Mouse (Mus musculus) neural tube, embryonic 12.5 days (tissue): ENCODE results near the gene Leap2. TPM values are rescaled to one million over a fixed set of nuclear protein-coding genes. Genes with fewer than 3 reads are reported as not detected.
"Not testable (repeated sequence)": the region's sequence is repeated elsewhere in the genome, so short reads cannot be mapped to it uniquely, and the experiment has no call there.

Experiments used
- ATAC-seq: fragments of 200-750 bp; cut with Nextera tagmentation; 2 replicates; pipeline ENCODE4 v1.8.0; 2017; ENCODE audit warnings: low read depth, mild to moderate bottlenecking, moderate TSS enrichment, moderate library complexity; ENCODE audit not compliant: low FRiP score
- H3K27ac ChIP-seq: fragments of 300-500 bp; sonication (generic); 2 replicates; pipeline ENCODE4 v1.5.1; 2016
- H3K27me3 ChIP-seq: fragments of 300-500 bp; sonication (generic); replicated peaks from 2 replicates; pipeline ENCODE4 v1.6.1; 2016; ENCODE audit warnings: mild to moderate bottlenecking
- H3K36me3 ChIP-seq: fragments of 300-500 bp; sonication (generic); 2 replicates; pipeline ENCODE4 v1.6.1; 2016; ENCODE audit warnings: mild to moderate bottlenecking
- H3K4me1 ChIP-seq: fragments of 300-500 bp; sonication (generic); 2 replicates; pipeline ENCODE4 v1.6.1; 2016
- H3K4me2 ChIP-seq: fragments of 300-500 bp; sonication (generic); replicated peaks from 2 replicates; pipeline ENCODE4 v1.6.1; 2016; ENCODE audit warnings: mild to moderate bottlenecking
- H3K4me3 ChIP-seq: fragments of 300-500 bp; sonication (generic); 2 replicates; pipeline ENCODE4 v1.5.1; 2016
- H3K9ac ChIP-seq: fragments of 300-500 bp; sonication (generic); 2 replicates; pipeline ENCODE4 v1.6.1; 2016; ENCODE audit warnings: mild to moderate bottlenecking
- H3K9me3 ChIP-seq: fragments of 300-500 bp; sonication (generic); 2 replicates; pipeline ENCODE4 v1.6.1; 2016; ENCODE audit warnings: mild to moderate bottlenecking
- WGBS: fragments of 180-500 bp; shearing (Covaris S2); methylation state at CpG from one replicate; pipeline ENCODE4 v1.1.7; 2016; 5-methylcytosine and 5-hydroxymethylcytosine counted together
- polyA plus RNA-seq: library from polyadenylated mRNA; unstranded; fragments of >200 nt; fragmentation: Nextera tagmentation; extraction: Ambion mirVana; gene quantifications from 2 replicates; pipeline ENCODE4 v1.2.1, GENCODE M21; 2016

The Leap2 gene
- polyA plus RNA-seq, 1 experiment from 2014 or later: not detected

DNA sequence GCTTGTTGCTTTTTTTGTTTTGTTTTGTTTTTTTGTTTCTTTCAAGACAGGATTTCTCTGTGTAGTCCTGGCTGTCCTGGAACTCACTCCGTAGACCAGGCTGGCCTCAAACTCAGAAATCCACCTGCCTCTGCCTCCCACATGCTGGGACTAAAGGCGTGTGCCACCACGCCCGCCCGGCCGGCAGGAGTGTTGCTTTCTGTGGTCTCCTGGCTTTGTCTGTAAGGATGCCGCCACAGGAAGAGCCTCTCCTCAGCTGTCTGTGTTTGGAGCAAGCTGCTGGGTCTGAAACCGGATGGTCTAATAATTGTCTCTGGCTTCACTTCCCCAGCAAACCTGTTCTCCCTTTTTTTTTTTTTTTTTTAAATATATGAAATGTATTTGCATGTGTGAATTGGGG lies 12.5 kb upstream of the Leap2 start:
- Histone ChIP-seq H3K27me3 (no peaks in the 10 kb centered on the region), H3K36me3 (no peaks in the 10 kb centered on the region), H3K9ac (no peak overlapping the region), H3K4me3 (no peak overlapping the region), H3K9me3 (no peaks in the 10 kb centered on the region), H3K4me2 (no peak overlapping the region), H3K27ac (no peak overlapping the region), H3K4me1 (no peaks in the 10 kb centered on the region; the same call in 1 of the 2 replicates)
- 85% methylated on average over 8 of the region's 8 CpGs for WGBS
- ATAC-seq: no peak

- 74% methylated on average over 6 of the region's 6 CpGs for WGBS
- no peak for ATAC-seq
- H3K27ac ChIP-seq: no peak overlapping the region
- H3K4me3 ChIP-seq: no peak overlapping the region
- H3K4me2 ChIP-seq: no peak overlapping the region
- no peak overlapping the region for H3K9ac ChIP-seq
- H3K9me3 ChIP-seq: no peaks in the 10 kb centered on the region
- no peaks in the 10 kb centered on the region for H3K27me3 ChIP-seq
- H3K4me1 ChIP-seq: peaks cover 8% of the 10 kb centered on the region
- H3K36me3 ChIP-seq: peaks cover 10% of the 10 kb centered on the region
These were observed 10.1 kb upstream of the Leap2 start for GRCm38 (mm10) chr11:53433057-53433456.

DNA sequence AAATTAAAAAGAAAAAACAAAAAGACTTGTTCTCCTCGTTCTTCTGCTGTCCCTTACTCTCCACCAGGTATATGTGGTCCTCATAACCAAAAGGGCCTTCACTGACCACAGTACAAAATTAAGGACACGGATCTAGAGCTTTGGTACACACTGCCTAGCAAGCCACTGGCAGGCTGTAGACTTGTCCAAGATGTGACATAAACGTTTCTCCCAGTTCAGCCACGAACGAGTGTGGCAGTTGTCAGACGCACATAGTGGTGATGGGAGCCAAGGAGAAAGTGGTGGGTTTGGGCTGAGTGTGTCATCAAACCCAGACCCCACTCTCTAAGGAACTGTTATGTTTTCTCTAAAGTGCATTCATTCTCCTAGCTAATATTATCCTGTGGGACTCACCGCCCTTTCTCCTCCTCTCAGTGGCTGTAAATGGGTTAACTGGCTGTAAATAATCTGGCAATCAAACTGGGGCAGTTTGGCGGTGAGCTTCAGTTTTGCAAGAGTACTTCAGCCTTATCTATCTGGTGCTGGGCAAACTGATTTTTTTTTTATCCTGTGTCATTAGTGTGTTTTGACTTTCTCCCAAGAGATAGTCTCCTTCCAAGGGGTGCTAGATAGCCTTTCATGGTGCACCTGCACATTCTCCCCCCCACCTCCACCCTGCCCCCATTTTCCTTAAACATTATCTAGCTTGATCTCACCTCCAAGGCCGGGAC lies 8.5 kb upstream of the Leap2 start:
- 13% methylated on average over 9 of the region's 9 CpGs for WGBS
- Histone ChIP-seq H3K4me1 (peaks cover 8% of the 10 kb centered on the region), H3K9ac (0 out of 2 replicates have a peak overlapping the region, but pooled peaks have one; percentile 40), H3K27ac (peak overlapping the region; percentile 32; the same call in 1 of the 2 replicates), H3K4me3 (peak overlapping the region; percentile 92), H3K27me3 (no peaks in the 10 kb centered on the region), H3K36me3 (peaks cover 15% of the 10 kb centered on the region), H3K9me3 (no peaks in the 10 kb centered on the region), H3K4me2 (peak overlapping the region; percentile 81)
- ATAC-seq: no peak; the same call in 1 of the 2 replicates

DNA sequence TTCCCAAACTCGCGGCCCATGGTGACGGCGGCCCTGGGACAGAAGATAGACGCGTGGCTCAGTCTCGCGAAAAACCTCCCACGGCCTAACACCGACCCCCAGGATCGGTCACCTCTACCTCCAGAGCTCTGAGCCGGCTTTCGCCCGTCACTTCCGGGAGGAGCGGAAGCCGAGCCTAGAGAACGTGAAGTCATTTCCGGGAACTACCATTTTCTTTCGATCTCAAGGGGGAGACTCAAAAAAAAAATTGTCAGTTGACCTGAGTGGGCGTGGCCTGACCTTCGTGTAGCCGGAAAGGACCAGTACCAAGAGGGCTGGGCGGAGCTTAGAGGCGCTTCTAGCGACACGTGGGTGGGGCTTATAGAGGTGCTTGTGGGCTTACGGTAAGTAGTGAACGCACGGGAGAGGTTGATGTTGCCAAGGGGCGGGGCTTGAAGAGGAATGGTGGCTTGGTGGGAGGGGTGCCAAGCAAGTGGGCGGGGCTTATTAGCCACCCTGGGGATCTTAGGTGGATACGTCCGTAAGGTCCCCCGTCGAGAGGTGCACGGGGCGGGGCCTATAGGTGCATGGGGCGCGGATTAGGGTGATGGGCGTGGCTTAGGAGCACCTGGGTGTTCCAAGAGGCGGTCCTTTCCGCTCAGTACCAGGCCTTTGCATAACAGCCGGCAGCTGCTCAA lies 7.8 kb upstream of the Leap2 start, which contains the start of the genes Uqcrq and Gdf9:
Uqcrq (minus strand) TSS at position 162 of the 677 bp plus-strand sequence.
Gdf9 (plus strand) TSS at position 354 of the 677 bp plus-strand sequence.
- Histone ChIP-seq H3K9me3 (no peaks in the 10 kb centered on the region), H3K4me1 (peaks cover 8% of the 10 kb centered on the region), H3K27me3 (no peaks in the 10 kb centered on the region), H3K4me2 (peak within 1 kb of the TSS; percentile 81), H3K36me3 (peaks cover 15% of the 10 kb centered on the region), H3K9ac (peak within 1 kb of the TSS; percentile 86), H3K27ac (peak within 1 kb of the TSS; percentile 32; the same call in 1 of the 2 replicates), H3K4me3 (peak within 1 kb of the TSS; percentile 92)
- under 1% methylated on average over 44 of the region's 44 CpGs for WGBS
- ATAC-seq: peak; percentile 96

GRCm38 (mm10) chr11:53430300-53430669 lies 7.3 kb upstream of the Leap2 start:
- Histone ChIP-seq H3K9ac (peak overlapping the region; percentile 86), H3K36me3 (peaks cover 15% of the 10 kb centered on the region), H3K27ac (no peak overlapping the region)

DNA sequence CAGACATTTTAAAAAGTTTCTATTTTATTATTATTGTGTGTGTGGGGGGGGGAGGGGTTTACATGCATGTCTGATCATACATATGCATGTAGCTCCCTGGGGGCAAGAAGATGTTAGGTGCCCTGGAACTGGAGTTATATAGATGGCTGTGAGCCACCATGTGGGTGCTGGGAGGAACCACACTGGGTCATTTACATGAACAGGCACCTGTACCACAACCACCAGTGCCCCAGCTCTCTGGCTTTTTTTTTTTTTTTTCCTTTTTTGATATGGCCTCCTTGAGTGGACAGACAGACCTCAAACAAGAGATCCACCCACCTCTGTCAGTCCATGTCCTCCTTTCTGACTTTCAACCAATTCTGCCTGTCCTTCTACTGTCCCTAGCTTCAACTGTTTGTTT lies 6.2 kb upstream of the Leap2 start:
- H3K4me3 ChIP-seq: no peak overlapping the region
- H3K36me3 ChIP-seq: peaks cover 15% of the 10 kb centered on the region
- H3K27ac ChIP-seq: no peak overlapping the region
- no peaks in the 10 kb centered on the region for H3K27me3 ChIP-seq
- H3K9me3 ChIP-seq: no peaks in the 10 kb centered on the region
- H3K4me1 ChIP-seq: peaks cover 8% of the 10 kb centered on the region
- H3K9ac ChIP-seq: no peak overlapping the region
- ATAC-seq: no peak
- peak overlapping the region; percentile 81 for H3K4me2 ChIP-seq

More at GRCm38 (mm10) chr11:53430300-53430669, 7.3 kb upstream of the Leap2 start:
- H3K27me3 ChIP-seq: no peaks in the 10 kb centered on the region
- under 1% methylated on average over 34 of the region's 34 CpGs for WGBS
- H3K4me3 ChIP-seq: peak overlapping the region; percentile 92
- no peak for ATAC-seq
- H3K4me1 ChIP-seq: peaks cover 8% of the 10 kb centered on the region
- H3K9me3 ChIP-seq: no peaks in the 10 kb centered on the region
- peak overlapping the region; percentile 81 for H3K4me2 ChIP-seq

- H3K4me2 ChIP-seq: no peak overlapping the region
- no peaks in the 10 kb centered on the region for H3K27me3 ChIP-seq
- peaks cover 8% of the 10 kb centered on the region for H3K4me1 ChIP-seq
- H3K9me3 ChIP-seq: no peaks in the 10 kb centered on the region
- no peak overlapping the region for H3K9ac ChIP-seq
- no peak overlapping the region for H3K4me3 ChIP-seq
- no peak overlapping the region for H3K27ac ChIP-seq
- no peak for ATAC-seq
- peaks cover 15% of the 10 kb centered on the region for H3K36me3 ChIP-seq
- 97% methylated on average over 5 of the region's 5 CpGs for WGBS
These were observed 5.7 kb upstream of the Leap2 start for GRCm38 (mm10) chr11:53428716-53429057.

DNA sequence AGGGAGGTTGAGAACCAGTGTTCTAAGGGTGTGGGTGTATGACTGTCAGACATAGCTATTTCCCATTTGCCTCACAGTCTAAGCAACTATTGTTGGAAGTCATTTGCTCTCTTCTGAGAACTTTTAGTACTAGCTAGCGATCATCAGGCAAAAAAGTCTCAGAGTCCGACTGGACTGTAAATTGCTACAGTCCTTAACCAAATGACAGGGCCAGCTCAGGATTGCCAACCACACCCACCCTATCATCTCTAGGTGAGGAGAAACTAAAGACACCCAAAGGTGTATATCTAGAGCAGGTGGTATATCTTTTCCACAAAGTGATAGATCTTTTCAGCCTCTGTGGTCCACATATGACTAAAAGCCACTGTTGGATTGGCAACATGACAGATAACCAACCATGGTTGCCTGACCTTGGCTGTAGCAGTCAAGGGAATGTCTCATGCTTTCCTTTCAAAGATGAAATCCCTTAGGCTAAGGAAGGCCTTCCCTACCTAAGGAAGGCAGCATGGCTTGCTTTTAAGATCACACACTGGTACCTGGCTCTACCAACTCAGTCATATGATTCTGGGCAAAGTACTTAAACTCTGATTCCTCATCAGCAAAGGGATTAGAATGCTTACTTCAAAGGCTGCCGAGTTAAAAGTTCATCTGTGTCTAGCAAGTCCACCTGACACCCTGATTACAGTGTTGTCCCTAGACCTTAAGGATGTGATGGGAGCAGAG lies 5.2 kb upstream of the Leap2 start:
- Histone ChIP-seq H3K4me3 (no peak overlapping the region), H3K4me1 (peaks cover 8% of the 10 kb centered on the region), H3K4me2 (no peak overlapping the region), H3K9ac (no peak overlapping the region), H3K36me3 (peaks cover 15% of the 10 kb centered on the region), H3K9me3 (no peaks in the 10 kb centered on the region), H3K27me3 (no peaks in the 10 kb centered on the region), H3K27ac (no peak overlapping the region)
- 91% methylated on average over 3 of the region's 3 CpGs for WGBS
- no peak for ATAC-seq

GRCm38 (mm10) chr11:53426914-53427313 lies 3.9 kb upstream of the Leap2 start:
- H3K27ac ChIP-seq, ATAC-seq, H3K4me3 ChIP-seq, H3K9ac ChIP-seq, H3K9me3 ChIP-seq, H3K27me3 ChIP-seq, H3K4me1 ChIP-seq, H3K4me2 ChIP-seq: not testable (repeated sequence)
- H3K36me3 ChIP-seq: peaks cover 23% of the 10 kb centered on the region
- 87% methylated on average over 3 of the region's 3 CpGs for WGBS

- Histone ChIP-seq H3K4me3 (no peak overlapping the region), H3K4me1 (peaks cover 8% of the 10 kb centered on the region), H3K27ac (no peak overlapping the region), H3K4me2 (no peak overlapping the region), H3K9me3 (no peaks in the 10 kb centered on the region), H3K9ac (no peak overlapping the region), H3K36me3 (peaks cover 25% of the 10 kb centered on the region), H3K27me3 (no peaks in the 10 kb centered on the region)
- 83% methylated on average over 6 of the region's 6 CpGs for WGBS
- no peak for ATAC-seq
These were observed 2.8 kb upstream of the Leap2 start for GRCm38 (mm10) chr11:53425711-53426255.

- no peak overlapping the region for H3K9ac ChIP-seq
- no peak overlapping the region for H3K27ac ChIP-seq
- no peak overlapping the region for H3K4me2 ChIP-seq
- ATAC-seq: no peak
- H3K36me3 ChIP-seq: peaks cover 27% of the 10 kb centered on the region
- no peaks in the 10 kb centered on the region for H3K27me3 ChIP-seq
- H3K9me3 ChIP-seq: no peaks in the 10 kb centered on the region
- peaks cover 8% of the 10 kb centered on the region for H3K4me1 ChIP-seq
- WGBS: 72% methylated on average over 3 of the region's 3 CpGs
- no peak overlapping the region for H3K4me3 ChIP-seq
These were observed 2.3 kb upstream of the Leap2 start for GRCm38 (mm10) chr11:53425251-53425650.

DNA sequence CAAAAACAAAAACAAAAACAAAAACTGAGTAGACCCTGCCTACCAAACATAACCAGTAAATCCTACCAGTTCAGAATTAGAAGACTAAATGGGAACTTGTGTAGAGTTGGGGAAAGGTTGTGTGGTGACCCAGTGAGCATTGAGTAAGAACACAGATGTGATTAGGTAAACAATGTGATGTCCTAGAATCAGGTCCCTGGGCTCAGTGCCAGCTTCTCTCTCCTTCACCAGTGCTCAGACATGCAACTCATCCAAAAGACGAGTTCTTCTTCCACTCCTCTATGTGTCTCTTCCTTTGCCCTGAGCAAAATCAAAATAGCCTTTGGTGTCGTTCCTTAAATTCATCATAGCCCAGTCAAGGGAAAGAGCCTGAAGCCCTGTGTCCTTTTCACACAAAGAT lies 1.9 kb upstream of the Leap2 start:
- Histone ChIP-seq H3K9ac (no peak overlapping the region), H3K4me2 (no peak overlapping the region), H3K4me3 (no peak overlapping the region), H3K27me3 (no peaks in the 10 kb centered on the region), H3K4me1 (peaks cover 5% of the 10 kb centered on the region), H3K36me3 (peaks cover 31% of the 10 kb centered on the region), H3K27ac (no peak overlapping the region), H3K9me3 (no peaks in the 10 kb centered on the region)
- ATAC-seq: no peak
- 81% methylated on average over 2 of the region's 2 CpGs for WGBS
